Mouse (Mus musculus) layer of hippocampus, adult 9-11 months (tissue): ENCODE data around the gene Haus6.

Experiments
- DNase-seq: peaks from one replicate; pipeline ENCODE4 v3.0.0; 2022

The Haus6 gene

GRCm38 (mm10) chr4:86574939-86575282, 36.9 kb downstream of the Haus6 start:
- DNase-seq: no peak

GRCm38 (mm10) chr4:86561061-86561460, 50.8 kb downstream of the Haus6 start:
- no peak for DNase-seq

- DNase-seq: no peak
These were observed 52.8 kb downstream of the Haus6 start for GRCm38 (mm10) chr4:86559006-86559405.

GRCm38 (mm10) chr4:86558228-86558627, 53.6 kb downstream of the Haus6 start, which contains the start of gene Saxo1:
Gene Saxo1 (minus strand): TSS chr4:86558328.
- no peak for DNase-seq

- no peak for DNase-seq
These were observed 54.5 kb downstream of the Haus6 start for GRCm38 (mm10) chr4:86557371-86557770.

- DNase-seq: no peak
These were observed 56.7 kb downstream of the Haus6 start for GRCm38 (mm10) chr4:86555035-86555707.

GRCm38 (mm10) chr4:86548332-86548731, 63.5 kb downstream of the Haus6 start:
- no peak for DNase-seq

GRCm38 (mm10) chr4:86545615-86546014, 66.2 kb downstream of the Haus6 start:
- no peak for DNase-seq

GRCm38 (mm10) chr4:86543999-86544398, 67.9 kb downstream of the Haus6 start:
- DNase-seq: no peak

- no peak for DNase-seq
These were observed 70.3 kb downstream of the Haus6 start for GRCm38 (mm10) chr4:86541573-86541972.

- no peak for DNase-seq
These were observed 72.9 kb downstream of the Haus6 start for GRCm38 (mm10) chr4:86538936-86539335.

- no peak for DNase-seq
These were observed 73.9 kb downstream of the Haus6 start for GRCm38 (mm10) chr4:86537972-86538371.

- no peak for DNase-seq
These were observed 77.8 kb downstream of the Haus6 start for GRCm38 (mm10) chr4:86534091-86534481.

GRCm38 (mm10) chr4:86533406-86534090, 78.3 kb downstream of the Haus6 start:
- DNase-seq: no peak

GRCm38 (mm10) chr4:86529161-86529560, 82.7 kb downstream of the Haus6 start:
- DNase-seq: no peak
